Mouse (Mus musculus): ENCODE measurements at regions not wholly inside any gene's neighbourhood (a gene's known extent, or its start where the extent isn't known, plus 50 kb on each side); places are given as distances from the start of the nearest gene placed in this dataset.

- no peak for TF ChIP-seq POLR2A (IDR thresholded peaks at IDR 0.05; ENCODE audit: insufficient read depth, low read depth, low read length)
- no peak for TF ChIP-seq CTCF (IDR thresholded peaks at IDR 0.05; ENCODE audit: insufficient read depth, low read depth, low read length)
Observed at GRCm38 (mm10) chr11:90838161-90838560, 150.0 kb upstream of the Tom1l1 start.

Measured in olfactory bulb, adult 2 months (tissue).